Mouse (Mus musculus) midbrain, postnatal 0 days (tissue): ENCODE measurements at regions not wholly inside any gene's neighbourhood (a gene's known extent, or its start where the extent isn't known, plus 50 kb on each side); places are given as distances from the start of the nearest gene placed in this dataset.

Experiments used
- ATAC-seq: fragments of 200-750 bp; cut with Nextera tagmentation; 2 replicates; pipeline ENCODE4 v1.8.0; 2017; ENCODE audit warnings: moderate number of reproducible peaks, mild to moderate bottlenecking, moderate TSS enrichment, moderate library complexity; ENCODE audit not compliant: low FRiP score
- DNase-seq: peaks from one replicate; pipeline ENCODE4 v3.0.0-alpha.2; 2015; ENCODE audit warnings: low spot score
- H3K27ac ChIP-seq: fragments of 300-500 bp; sonication (generic); 2 replicates; pipeline ENCODE4 v1.5.1; 2014; ENCODE audit warnings: low read depth, mild to moderate bottlenecking, low read length, mixed read lengths
- H3K27me3 ChIP-seq: fragments of 300-500 bp; sonication (generic); 2 replicates; pipeline ENCODE4 v1.6.1; 2014; ENCODE audit warnings: low read length, control low read depth, mixed read lengths; ENCODE audit not compliant: insufficient read depth
- H3K36me3 ChIP-seq: fragments of 300-500 bp; sonication (generic); 2 replicates; pipeline ENCODE4 v1.6.1; 2014; ENCODE audit warnings: low read length, control low read depth, mixed read lengths; ENCODE audit not compliant: insufficient read depth
- H3K4me1 ChIP-seq: fragments of 300-500 bp; sonication (generic); 2 replicates; pipeline ENCODE4 v1.6.1; 2014; ENCODE audit warnings: mild to moderate bottlenecking, control low read depth, antibody characterized with exemption, low read length, mixed read lengths; ENCODE audit not compliant: insufficient read depth
- H3K4me2 ChIP-seq: fragments of 300-500 bp; sonication (generic); 2 replicates; pipeline ENCODE4 v1.6.1; 2014; ENCODE audit warnings: low read depth, mild to moderate bottlenecking, low read length, mixed read lengths; ENCODE audit not compliant: poor library complexity, severe bottlenecking
- H3K4me3 ChIP-seq: fragments of 300-500 bp; sonication (generic); 2 replicates; pipeline ENCODE4 v1.5.1; 2014; ENCODE audit warnings: low read depth, mild to moderate bottlenecking, low read length, moderate library complexity
- H3K9ac ChIP-seq: fragments of 300-500 bp; sonication (generic); replicated peaks from 2 replicates; pipeline ENCODE4 v1.6.1; 2014; ENCODE audit warnings: mild to moderate bottlenecking, low read length, moderate library complexity, mixed read lengths; ENCODE audit not compliant: poor library complexity, severe bottlenecking
- H3K9me3 ChIP-seq: fragments of 300-500 bp; sonication (generic); 2 replicates; pipeline ENCODE4 v1.6.1; 2016; ENCODE audit warnings: low read length, control low read depth
- CTCF ChIP-seq: IDR thresholded peaks from 2 replicates; pipeline ENCODE4 v1.5.1; 2016; ENCODE audit warnings: antibody characterized with exemption, mild to moderate bottlenecking
- WGBS: fragments of 180-500 bp; shearing (Covaris S2); extraction: QIAGEN DNeasy Blood & Tissue Kit; methylation state at CpG from one replicate; pipeline ENCODE4 v1.1.7; 2014; 5-methylcytosine and 5-hydroxymethylcytosine counted together

DNA sequence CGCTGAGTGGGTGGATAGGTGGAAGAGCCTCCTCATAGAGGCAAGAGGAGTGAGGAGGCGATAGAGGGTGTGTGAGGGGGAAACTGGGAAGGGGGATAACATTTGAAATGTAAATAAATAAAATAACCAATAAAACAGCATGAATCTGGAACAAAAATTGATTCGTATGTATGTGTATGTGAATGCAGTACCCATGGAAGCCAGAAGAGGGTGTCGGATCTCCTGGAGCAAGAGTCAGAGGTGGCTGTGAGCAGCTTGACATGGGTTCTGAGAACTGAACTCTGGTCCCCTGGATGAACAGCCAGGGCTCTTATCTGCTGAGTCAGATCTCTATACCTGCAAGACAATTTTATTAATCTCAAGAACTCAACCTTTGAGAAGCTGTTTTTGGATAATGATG, 81.4 kb downstream of the Tfap2b start:
- H3K9ac ChIP-seq, result no peak overlapping the region
- ATAC-seq (no peak), DNase-seq (no peak)
- no peaks in the 10 kb centered on the region for H3K36me3 ChIP-seq
- H3K27me3 ChIP-seq, result no peaks in the 10 kb centered on the region
- WGBS, result 86% methylated on average over 4 of the region's 4 CpGs
- H3K27ac ChIP-seq, result no peak overlapping the region
- no peak overlapping the region for H3K4me3 ChIP-seq
- H3K4me1 ChIP-seq, result no peaks in the 10 kb centered on the region
- no peaks in the 10 kb centered on the region for H3K9me3 ChIP-seq
- H3K4me2 ChIP-seq, result no peak overlapping the region
- TF ChIP-seq CTCF, result peak; percentile 16; the same call in 1 of the 2 replicates

DNA sequence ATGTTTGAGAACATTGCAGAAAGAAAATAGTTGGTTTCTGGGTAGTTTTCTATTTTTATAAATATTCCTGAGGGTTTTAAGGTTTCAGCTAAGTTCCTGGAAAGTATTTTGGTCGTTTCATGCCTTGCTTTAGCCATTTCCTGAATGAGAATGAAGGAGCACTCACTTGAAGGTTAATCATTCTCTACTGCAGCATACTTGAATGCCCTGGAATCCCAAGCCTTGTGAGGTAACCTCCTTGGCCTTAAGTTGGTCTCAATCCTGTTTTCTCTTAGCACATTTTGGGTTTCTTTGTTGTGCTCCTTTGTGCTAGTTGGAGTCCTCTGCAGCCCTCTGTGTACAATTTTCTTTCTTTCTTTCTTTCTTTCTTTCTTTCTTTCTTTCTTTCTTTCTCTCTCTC, 112.9 kb downstream of the Tfap2b start:
- Histone ChIP-seq H3K27ac (no peak overlapping the region), H3K4me2 (no peak overlapping the region), H3K4me3 (no peak overlapping the region), H3K27me3 (no peaks in the 10 kb centered on the region), H3K36me3 (no peaks in the 10 kb centered on the region), H3K9me3 (no peaks in the 10 kb centered on the region), H3K4me1 (no peaks in the 10 kb centered on the region), H3K9ac (no peak overlapping the region)
- no peak for TF ChIP-seq CTCF
- WGBS, result 46% methylated on average over 1 of the region's 1 CpGs
- DNase-seq (no peak), ATAC-seq (no peak)

DNA sequence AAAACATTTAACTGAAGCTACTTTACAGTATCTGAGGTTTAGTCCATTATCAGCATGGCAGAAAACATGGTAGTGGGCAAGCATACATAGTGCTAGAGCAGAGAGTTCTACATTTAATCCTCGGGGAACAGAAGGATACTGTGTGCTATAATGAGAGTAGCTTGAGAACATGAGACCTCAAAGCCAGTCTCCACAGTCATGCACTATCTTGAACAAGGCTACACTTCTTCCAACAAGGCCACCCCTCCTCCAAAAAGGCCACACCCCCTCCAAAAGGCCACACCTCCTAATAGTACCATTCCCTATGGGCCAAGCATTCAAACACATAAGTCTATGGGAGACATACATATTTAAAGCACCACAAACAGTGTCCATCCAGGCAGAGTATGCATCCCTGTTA, 127.3 kb downstream of the Tfap2b start:
- ATAC-seq, result 0 out of 2 replicates have a peak, but pooled peaks have one; percentile 15

DNA sequence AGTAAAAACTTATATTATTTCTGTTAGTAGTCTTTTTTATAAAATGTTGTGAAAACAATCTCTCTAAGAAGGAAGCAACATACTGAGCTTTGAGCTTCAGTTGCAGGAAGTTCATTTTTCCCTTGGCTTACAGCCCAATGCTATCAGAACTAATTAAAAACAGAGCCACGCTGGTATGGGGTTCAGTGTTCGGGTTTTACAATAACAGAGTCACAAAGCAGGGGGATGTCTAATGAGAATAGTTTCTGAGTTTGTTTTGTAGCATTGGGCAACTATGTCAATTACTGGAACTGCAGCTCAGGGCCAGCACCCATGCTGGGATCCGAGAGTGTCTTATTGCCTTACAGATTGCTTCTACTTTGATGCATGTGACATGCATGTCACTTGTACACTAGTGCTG, 128.5 kb downstream of the Tfap2b start:
- no peak for TF ChIP-seq CTCF
- Histone ChIP-seq H3K4me3 (no peak overlapping the region), H3K27ac (no peak overlapping the region), H3K9ac (no peak overlapping the region), H3K9me3 (no peaks in the 10 kb centered on the region), H3K27me3 (no peaks in the 10 kb centered on the region), H3K36me3 (no peaks in the 10 kb centered on the region), H3K4me2 (no peak overlapping the region), H3K4me1 (no peaks in the 10 kb centered on the region)
- WGBS, result 54% methylated on average over 3 of the region's 3 CpGs
- ATAC-seq (no peak), DNase-seq (peak; percentile 14)

More for the DNA sequence above, 127.3 kb downstream of the Tfap2b start:
- no peak for DNase-seq
- TF ChIP-seq CTCF, result no peak
- H3K27me3 ChIP-seq, result no peaks in the 10 kb centered on the region
- H3K4me2 ChIP-seq, result no peak overlapping the region
- no peaks in the 10 kb centered on the region for H3K9me3 ChIP-seq
- H3K27ac ChIP-seq, result no peak overlapping the region
- H3K9ac ChIP-seq, result no peak overlapping the region
- 94% methylated on average over 1 of the region's 1 CpGs for WGBS
- H3K4me1 ChIP-seq, result no peaks in the 10 kb centered on the region
- no peak overlapping the region for H3K4me3 ChIP-seq
- no peaks in the 10 kb centered on the region for H3K36me3 ChIP-seq

DNA sequence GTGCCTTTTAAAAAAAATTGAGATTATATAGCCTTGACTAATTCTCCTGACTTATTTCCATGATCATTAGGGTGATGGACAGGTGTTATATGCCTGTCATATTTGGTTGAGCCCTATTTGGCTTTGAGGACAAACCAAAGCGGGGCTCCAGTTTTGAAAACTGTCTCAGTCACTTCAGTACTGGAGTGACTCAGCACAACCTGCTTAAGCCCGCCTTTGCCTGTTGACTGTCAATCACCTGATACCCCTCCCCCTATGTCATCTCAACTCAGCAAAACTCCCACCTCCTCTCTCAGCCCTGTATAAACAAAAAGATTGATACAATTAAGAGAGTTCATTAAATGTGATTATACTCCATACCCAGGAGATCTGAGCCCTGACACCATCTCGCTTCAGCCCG, 135.7 kb downstream of the Tfap2b start:
- no peaks in the 10 kb centered on the region for H3K4me1 ChIP-seq
- 90% methylated on average over 4 of the region's 4 CpGs for WGBS
- ATAC-seq (no peak), DNase-seq (no peak)
- H3K9me3 ChIP-seq, result no peaks in the 10 kb centered on the region
- H3K9ac ChIP-seq, result no peak overlapping the region
- no peaks in the 10 kb centered on the region for H3K36me3 ChIP-seq
- no peak overlapping the region for H3K4me3 ChIP-seq
- H3K27ac ChIP-seq, result no peak overlapping the region
- no peaks in the 10 kb centered on the region for H3K27me3 ChIP-seq
- H3K4me2 ChIP-seq, result no peak overlapping the region
- no peak for TF ChIP-seq CTCF

DNA sequence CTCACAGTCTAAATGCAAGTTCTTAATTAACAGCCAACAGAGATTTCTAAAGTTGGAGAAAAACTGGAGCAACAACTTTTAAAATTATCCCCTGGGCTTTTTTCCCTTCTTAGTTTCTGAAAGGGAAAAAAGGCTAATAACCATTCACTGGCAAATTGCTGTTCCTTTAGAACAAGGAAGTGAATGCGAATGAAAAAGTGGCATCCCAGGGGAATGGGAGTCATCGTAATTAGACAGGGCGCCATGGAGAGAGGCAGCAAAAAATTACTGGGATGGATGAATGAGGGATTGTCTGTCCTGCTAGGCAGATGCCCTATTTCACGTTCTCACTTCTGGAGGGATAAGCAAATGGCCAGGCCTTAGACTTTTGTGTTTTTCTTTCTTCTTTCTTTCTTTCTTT, 141.8 kb downstream of the Tfap2b start:
- H3K27ac ChIP-seq, result no peak overlapping the region
- no peak for TF ChIP-seq CTCF
- no peaks in the 10 kb centered on the region for H3K36me3 ChIP-seq
- WGBS, result 56% methylated on average over 4 of the region's 4 CpGs
- H3K4me3 ChIP-seq, result no peak overlapping the region
- ATAC-seq (no peak), DNase-seq (peak; percentile 55)
- no peaks in the 10 kb centered on the region for H3K4me1 ChIP-seq
- H3K4me2 ChIP-seq, result no peak overlapping the region
- H3K9me3 ChIP-seq, result no peaks in the 10 kb centered on the region
- H3K27me3 ChIP-seq, result no peaks in the 10 kb centered on the region
- no peak overlapping the region for H3K9ac ChIP-seq
